Mouse (Mus musculus) testis, postnatal 14 days (tissue): ENCODE results near the gene Abca14.
"Not testable (repeated sequence)": the region's sequence is repeated elsewhere in the genome, so short reads cannot be mapped to it uniquely, and the experiment has no call there.

Experiments
- DNase-seq: peaks from one replicate; pipeline ENCODE4 v3.0.0; 2021; ENCODE audit warnings: low spot score

The Abca14 gene

DNA sequence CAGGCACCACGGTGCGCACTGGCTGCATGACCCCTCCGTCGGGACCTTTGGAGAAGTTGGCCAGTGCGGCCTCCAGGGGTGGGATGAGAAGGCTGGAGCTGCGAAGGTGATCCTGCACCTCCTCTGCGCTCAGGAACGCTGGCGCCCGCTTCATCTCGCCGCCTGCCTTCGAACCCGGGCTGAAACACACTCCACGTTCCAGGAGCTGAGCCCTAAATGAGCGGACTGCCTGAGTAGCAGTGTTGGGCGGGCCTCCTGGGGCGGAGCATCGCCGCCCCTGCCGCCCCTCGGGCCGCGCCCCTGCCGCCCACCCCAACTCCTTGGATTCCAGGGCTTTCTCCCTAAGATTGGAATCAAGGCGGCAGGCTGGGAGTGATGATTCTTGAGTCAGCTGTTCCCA lies 2.0 kb upstream of the Abca14 start, which contains the start of gene Crym:
Crym (minus strand) TSS at position 341 of the 400 bp plus-strand sequence.
- DNase-seq, result no peak

DNA sequence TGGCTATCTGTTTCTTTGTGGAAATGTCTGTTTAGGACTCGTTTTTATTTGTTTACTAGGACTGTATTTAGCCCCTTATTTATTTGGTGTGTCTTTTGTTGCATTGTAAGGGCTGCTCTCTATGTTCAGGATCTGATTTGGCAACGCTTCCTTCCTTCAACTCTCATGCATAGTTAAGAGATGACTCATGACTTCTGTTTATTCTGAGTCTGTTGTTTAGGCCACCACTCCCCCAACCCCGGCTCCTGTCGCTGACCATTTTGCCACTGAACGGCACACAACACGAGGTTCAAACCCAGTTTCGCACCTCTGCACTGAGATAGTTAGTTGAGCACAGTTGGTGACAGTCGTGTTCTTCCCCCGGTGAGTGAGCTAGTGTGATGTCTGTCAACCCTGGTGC lies 2.2 kb downstream of the Abca14 start:
- no peak for DNase-seq

GRCm38 (mm10) chr7:120228541-120228940 lies 24.8 kb downstream of the Abca14 start:
- no peak for DNase-seq

DNA sequence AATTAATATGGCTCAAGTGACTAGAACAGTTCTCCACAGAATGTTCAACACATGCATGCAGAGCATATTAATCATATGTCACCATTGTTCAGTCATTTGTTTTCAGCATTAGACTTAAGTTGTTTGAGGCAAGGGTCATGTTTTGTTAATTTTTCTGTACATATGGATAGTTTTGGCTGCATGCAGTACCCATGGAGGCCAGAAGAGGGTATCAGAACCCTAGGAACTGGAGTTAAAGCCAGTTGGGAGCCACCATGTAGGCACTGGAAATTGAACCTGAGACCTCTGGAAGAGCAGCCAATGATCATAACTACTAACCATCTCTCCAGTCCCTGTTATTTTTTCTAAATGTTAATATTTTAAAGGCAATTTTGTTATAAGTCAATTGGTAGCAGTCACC lies 37.3 kb downstream of the Abca14 start:
- DNase-seq, result no peak

- no peak for DNase-seq
These were observed 67.6 kb downstream of the Abca14 start for GRCm38 (mm10) chr7:120271135-120271991.

DNA sequence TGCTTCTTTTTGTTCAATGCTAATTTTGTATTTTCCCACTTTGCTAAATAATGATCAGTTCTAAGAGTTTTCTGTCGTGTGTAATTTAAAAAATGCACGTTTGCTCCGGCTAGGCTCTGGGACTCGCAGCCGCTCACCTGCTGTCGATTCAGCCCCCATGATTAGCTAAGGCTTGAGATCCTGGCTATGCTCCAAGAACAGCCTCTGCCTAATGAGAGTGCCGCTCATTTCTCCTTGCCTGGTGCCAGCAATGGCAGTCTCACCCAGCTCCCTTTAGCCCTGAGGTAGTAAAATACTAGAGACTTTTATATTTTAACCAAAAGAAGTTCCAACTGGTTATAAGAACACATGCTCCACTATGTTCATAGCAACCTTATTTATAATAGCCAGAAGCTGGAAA lies 68.3 kb downstream of the Abca14 start:
- no peak for DNase-seq

DNA sequence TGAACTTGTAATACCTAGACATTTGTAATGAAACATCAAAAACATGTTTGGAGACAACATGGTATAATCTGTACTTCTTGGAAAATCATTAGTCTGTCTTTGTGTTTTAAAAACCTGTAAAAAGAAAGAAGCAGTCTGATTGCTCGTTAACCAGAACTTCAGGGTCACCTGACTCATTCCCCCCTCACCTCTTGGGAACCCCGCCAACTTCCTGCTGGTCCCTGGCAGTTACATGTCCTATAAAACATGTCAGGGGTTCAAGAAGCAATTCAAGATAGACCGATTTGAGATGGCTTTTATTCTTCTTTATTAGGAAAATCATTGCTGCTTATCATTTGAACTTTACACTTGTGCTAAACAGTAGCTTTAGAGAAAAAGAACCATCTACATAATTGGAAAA lies 81.5 kb downstream of the Abca14 start:
- DNase-seq, result no peak

GRCm38 (mm10) chr7:120316086-120316485 lies 112.3 kb downstream of the Abca14 start:
- DNase-seq, result no peak

DNA sequence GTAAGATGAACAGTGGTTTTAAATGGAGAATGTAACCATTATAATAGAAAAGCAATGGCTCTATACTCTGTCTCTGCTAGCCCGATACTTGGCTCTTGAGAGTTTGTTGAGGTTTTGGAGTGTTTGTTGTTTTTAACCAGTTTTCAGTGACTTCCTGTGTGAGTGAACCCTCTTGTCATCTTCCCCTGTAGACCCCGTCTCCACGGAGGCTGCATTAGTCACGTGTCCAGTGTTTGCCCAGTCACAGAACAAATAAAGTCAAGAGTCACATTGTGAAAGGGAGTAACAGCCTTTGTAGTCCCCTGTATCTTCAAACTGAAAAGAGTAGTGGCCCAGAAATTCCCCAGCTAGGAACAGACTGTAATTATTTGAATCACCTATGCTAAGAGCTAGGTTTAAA lies 119.2 kb downstream of the Abca14 start:
- DNase-seq, result no peak

DNA sequence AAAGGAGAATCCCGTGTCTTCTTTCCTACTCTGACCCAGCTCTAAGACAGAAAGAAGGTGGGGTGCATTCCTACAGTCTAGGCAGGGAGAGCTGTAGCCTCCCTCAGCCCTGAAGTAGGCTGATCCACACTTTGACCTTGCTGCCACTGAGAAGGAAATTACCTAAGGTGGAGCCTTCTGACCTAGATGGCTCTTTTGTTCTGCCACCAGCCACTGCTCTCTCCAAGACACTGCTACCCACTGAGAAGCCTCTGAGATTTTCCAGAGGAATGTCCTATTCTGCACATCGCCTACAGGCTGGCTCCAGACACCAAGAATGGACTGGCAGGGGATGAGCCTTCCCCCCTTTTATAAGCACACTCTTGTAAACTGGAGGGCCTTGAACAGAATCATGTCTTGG lies 122.2 kb downstream of the Abca14 start:
- not testable (repeated sequence) for DNase-seq

- no peak for DNase-seq
These were observed 123.7 kb downstream of the Abca14 start for GRCm38 (mm10) chr7:120327220-120328073.

DNA sequence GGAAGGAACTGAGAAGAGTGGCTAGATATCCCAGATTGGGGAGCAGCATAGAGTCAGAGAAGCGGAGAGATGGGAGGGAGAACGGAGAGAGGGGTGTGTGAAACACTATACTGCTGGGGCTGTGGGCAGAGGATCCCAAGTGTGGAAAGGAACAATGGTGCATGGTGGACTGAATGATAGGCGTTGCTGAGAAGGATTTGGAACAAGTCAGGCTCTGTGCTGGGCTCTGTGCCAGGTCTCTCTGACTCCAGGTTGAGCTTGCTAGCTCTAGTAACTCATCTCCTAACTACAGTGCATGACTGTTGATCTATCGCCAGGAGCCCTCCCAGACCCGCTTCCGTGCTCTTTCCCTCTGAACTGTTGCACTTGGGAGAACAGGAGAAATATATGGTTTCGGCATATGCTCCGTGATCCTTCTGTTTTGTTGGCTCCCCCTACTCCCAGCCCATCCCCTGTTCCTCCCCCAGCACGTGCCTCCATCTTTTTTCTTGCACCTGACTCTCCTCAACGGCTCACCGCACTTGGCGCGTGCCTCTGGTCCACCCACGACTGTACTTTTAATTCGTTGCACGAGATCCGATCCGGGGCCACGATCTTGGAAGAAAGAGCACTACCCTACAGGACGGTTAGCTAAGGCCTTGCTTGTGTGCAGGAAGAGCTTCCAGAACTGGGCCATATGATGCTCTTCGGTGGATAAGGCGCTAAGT lies 124.5 kb downstream of the Abca14 start, which contains the start of gene Abca15:
Abca15 (plus strand) TSS at position 584 of the 707 bp plus-strand sequence.
- DNase-seq, result peak; percentile 7

DNA sequence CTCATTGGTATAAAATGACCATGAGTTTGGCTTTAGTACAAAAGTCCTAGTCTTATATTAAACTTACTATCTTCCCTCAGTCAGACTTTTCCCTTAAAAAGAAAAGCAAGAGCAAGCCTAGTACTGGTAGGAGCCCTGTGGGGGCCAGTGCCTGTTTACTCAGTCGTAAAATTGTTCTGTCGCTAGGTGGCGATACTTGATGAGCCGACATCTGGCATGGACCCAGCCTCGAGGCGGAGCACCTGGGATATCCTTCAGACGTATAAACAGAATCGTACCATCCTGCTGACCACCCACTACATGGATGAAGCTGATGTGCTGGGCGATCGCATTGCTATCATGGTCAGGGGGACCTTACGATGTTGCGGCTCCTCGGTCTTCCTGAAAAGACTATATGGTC lies 157.4 kb downstream of the Abca14 start:
- DNase-seq, result no peak
